Mouse (Mus musculus) spleen, postnatal 4 days (tissue): Measurements from ENCODE around the gene Tmem9.

Experiments used
- DNase-seq, 2 experiments: peaks; one replicate each; pipeline ENCODE4 v3.0.0; 2022; ENCODE audit warnings: low spot score in 2 of 2

Tmem9 gene

DNA sequence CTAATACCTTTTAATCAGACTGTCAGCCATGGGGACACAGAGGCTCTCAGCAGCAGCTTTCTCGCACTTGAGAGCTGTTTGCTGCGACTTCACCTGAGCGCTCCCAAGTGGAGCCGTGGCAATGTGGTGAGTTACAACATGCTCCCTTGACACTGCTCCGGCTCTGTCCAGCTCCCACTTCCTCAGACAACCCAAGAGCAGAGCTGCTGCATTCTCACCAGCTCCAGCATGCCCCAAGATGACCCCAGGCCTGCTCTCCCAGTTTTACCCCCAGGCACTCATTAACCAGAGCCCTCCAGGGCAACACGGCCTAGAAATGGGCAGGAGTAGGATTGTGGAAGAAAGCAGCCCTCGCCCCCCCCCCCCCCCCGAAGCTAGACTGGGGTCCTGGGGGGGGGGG lies 23.7 kb downstream of the Tmem9 start:
- no peak for DNase-seq

DNA sequence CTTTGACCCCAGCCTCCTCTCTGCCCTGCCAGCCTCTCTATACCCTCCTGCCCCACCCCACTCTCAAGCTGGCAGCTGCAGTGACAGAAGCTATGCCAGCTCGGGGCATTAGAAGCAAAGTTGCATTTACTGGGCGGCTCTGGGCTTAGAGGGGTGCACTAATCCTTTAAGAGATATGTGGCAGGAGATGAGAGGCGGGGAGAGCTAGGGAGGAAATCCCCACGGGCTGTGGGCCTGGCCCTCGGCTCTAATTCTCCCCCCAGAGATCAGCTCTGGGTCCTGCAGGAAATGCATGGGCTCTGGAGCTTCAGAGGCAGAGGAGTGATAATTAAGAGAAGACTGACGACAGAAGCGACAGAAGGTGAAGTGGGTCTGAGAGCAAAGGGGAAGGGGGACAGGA lies 25.0 kb downstream of the Tmem9 start:
- DNase-seq, result no peak

- no peak for DNase-seq
Observed at GRCm38 (mm10) chr1:136038746-136039538, 31.0 kb downstream of the Tmem9 start.

DNA sequence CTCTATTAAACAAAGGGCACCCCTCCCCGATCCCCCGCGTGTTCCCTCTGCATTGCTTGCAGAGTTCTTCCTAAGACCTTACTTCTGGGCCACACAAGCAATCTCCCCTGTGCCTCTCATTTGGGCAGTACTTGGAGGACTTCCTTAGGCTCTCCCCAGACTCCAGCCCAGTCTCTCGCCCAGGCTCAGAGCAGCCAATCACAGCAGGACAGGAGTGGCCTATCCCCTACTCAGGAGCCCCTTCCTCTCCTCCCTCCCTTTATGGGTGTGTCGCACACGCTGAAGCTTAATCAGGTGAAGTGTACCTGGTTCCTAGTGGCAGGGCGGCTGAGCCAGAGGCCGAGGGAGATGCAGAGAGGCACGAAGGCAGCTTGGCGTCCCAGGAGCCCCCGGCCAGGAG lies 32.5 kb downstream of the Tmem9 start:
- DNase-seq, result no peak

- no peak for DNase-seq
Observed at GRCm38 (mm10) chr1:136040874-136041273, 32.9 kb downstream of the Tmem9 start.

GRCm38 (mm10) chr1:136045774-136046173 lies 37.8 kb downstream of the Tmem9 start:
- DNase-seq, result peak; percentile 42 to 78

DNA sequence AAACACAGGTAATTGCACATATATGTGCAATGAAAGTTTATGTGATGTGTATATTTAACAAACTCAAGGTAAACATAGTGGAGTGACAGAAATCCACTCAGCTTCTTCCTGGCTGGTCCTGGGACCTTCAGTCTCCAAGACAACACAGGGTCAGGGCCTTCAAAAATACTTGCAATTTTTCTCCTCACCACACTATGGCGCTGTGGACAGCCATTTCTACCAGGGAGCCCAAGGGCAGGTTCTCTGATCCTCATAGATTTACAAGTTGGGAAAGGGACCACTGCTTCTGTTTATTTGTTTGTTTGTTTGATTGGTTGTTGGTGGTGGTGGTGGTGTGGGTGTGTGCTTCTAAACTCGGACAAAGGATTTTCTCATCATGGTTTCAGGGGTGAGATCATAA lies 39.5 kb downstream of the Tmem9 start:
- no peak for DNase-seq

DNA sequence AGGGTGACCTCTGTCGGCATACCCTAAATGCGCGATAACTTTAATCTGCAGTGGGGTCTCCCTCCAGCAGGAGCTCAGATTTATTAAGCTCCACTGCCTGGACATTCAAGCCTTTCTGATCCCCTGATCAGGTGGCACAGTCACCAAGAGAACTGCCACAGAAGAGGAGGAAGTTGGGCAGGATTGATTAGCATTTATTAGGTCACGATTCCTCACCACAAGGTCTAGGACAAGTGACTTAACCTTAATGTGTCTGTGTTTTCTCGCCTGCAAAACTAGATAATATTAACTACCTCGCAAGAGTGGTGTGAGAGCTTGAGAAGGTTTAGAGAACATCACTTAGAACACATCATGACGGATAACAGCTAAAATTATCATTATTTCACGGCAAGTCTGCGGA lies 39.9 kb downstream of the Tmem9 start:
- no peak for DNase-seq

GRCm38 (mm10) chr1:136050312-136051012 lies 42.5 kb downstream of the Tmem9 start, which contains the start of gene Ascl5:
Gene Ascl5, plus strand, starts transcription at chr1:136050804.
- DNase-seq, result no peak

DNA sequence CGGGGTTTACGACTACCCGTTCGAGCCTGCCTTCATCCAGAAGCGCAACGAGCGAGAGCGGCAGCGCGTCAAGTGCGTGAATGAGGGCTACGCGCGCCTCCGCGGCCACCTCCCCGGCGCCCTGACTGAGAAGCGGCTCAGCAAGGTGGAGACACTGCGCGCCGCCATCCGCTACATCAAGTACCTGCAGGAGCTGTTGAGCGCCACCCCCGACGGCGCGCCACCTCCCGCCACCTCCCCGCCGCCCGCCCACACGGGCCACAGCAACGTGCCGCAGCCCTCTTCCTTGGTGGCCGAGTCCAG lies 43.0 kb downstream of the Tmem9 start:
- no peak for DNase-seq

- peak in 1 of 2 experiments; percentile 34 for DNase-seq
Observed at GRCm38 (mm10) chr1:136051465-136051864, 43.5 kb downstream of the Tmem9 start.

DNA sequence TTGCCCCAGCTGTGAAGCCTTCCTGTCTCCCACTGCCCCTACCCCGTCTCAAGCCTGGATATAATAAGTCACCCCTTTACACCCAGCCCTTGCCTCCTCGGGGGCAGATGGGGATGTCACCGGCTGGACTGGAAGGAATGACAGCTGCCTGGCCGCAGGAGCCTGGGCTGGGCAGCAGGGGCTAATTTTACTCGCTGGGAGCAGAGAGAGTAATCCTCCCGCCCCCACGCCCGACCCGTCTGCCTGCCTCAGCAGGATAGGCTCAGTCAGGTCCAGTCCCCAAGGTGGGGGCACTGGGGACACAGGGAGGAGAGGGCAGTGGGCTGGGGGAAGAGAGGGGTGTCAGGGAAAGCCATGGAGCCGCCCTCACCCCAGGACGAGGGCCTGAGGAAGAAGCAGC lies 44.6 kb downstream of the Tmem9 start, which contains the start of gene Cacna1s:
Gene Cacna1s, plus strand, starts transcription at position 204 of the 400 bp plus-strand sequence.
- no peak for DNase-seq

DNA sequence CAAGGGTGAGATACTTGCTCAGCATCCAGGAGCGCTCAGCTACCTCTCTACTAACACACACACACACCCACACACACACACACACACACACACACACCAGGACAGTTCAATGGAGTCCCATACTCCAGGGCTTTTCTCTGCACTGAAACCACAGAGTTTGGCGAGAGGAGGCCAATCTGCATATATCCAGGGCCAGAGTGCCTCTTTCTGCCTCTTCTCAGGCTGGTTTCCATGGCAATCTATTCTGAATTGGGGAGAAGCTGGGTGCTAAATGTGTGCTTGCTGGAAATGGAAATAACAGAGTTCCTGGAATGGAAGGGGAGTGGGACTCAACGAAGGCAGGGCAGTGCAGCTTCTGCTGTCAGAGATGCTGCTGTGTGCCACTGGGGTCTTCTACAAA lies 47.8 kb downstream of the Tmem9 start:
- no peak for DNase-seq

DNA sequence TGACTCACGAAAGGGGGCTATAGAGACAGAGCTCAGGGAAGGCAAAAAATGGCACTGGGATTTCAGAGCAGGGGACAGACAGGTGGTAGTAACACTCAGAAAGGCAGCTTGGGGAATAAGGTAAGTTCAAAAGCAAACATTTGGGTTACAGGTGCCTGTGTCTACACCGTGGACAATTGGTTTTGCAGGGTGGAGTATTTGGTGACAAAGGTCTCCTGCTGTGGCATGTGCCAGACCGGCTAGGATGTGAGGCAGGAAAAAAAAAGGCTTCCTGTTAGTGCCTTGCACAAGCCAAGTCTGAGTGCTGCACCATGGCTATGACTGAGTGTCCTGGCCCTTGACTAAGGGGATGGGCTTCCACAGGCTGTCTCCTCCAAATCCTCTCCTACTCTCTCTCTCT lies 50.6 kb downstream of the Tmem9 start:
- DNase-seq, result no peak

DNA sequence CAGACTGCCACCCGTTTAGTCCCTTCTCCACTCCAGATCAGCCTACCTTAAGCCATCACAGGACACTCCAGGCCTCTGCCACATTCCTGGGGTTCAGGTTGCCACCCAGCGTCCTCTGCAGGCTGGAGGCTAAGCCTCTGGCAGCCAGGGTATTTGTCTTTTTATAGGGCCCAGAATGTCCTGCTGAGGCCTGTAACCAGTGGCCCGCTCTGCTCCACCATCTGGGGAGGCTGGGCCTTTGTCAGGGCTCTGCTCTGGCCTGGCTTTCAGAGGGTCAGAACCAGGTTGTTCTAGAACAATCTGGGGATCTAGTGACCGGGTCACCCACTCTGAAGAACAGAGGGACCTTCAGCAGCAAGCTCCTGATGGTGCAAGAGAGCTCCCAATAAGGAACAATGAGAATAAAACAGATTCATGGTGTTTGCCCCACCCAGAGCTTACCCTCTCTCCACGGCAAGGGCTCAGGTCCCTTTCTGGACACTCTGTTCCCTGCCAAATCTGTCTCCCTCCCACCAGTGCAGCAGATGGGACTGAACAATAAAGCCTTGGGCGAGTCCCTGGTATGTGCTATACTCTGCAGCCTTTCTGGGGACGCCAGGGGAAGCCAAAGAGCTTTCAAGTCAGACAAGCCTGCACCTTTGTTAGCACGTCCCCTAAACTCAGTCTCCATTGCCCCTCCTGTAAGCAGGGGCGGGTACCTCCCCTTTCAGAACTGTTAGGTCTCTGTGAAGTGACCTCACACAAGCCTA lies 53.3 kb downstream of the Tmem9 start:
- peak; percentile 55 to 80 for DNase-seq

GRCm38 (mm10) chr1:136061790-136062141 lies 53.8 kb downstream of the Tmem9 start:
- no peak for DNase-seq

DNA sequence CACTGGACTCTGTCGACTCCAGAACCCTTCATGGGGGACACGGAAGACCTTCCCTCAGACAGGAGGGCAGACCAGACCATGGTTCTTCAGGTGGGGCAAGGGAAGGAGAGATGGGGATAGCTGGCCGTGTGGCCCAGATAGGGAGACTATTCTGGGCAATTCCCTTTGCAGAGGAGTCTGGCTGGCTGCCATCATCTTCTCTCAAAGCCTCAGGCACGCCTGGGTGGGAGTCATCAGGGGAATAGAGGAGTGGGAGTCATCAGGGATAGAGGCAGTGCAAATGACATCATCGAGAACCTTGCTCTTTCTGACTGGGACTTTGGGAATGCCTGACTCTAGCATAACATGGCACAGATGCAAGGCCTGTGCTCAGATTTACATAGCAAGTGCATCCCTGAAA lies 56.0 kb downstream of the Tmem9 start:
- DNase-seq, result no peak

DNA sequence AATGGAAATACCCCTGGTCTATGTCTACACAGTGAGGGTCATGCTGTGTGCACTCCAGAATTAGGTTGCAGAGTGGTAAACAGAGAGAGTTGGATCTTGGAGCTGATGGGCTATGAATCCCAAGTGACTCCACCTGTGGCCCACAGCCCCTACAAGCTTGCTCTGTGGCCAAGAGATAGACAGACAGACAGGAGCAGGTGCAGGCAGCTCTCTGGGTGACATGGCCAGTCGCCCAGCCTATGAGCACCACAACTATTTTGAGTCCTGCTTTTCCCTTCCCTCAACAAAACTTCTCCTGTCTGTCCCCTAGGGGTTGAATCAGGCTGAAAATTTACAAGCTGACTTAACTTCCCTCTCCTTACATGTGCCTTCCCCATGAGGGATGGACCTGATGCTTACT lies 58.7 kb downstream of the Tmem9 start:
- DNase-seq, result no peak

GRCm38 (mm10) chr1:136067579-136067978 lies 59.6 kb downstream of the Tmem9 start:
- no peak for DNase-seq

GRCm38 (mm10) chr1:136076086-136076485 lies 68.1 kb downstream of the Tmem9 start:
- DNase-seq, result no peak

DNA sequence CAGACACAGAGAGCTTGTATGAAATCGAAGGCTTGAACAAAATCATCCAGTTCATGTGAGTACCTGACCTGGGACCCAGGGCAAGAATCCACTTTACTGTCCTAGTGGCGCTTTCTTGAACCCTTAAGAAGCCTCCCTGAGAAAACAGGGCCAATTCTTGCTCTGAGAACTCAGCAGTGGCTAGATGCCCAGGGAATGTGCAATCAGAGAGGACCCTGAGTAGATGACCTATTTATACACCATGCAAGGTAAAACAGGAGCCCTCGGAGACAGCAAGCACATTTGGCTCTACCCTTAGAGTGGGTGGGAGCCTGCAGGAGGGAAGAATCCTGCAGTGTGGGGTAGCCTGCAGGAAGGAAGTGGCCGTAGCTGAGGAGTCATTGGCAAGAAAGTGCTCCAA lies 69.7 kb downstream of the Tmem9 start:
- no peak for DNase-seq

- DNase-seq, result no peak
Observed at GRCm38 (mm10) chr1:136081161-136081560, 73.2 kb downstream of the Tmem9 start.
